Mouse (Mus musculus) layer of hippocampus, adult 2 months (tissue): ENCODE data around the gene Tmem127. TPM values are rescaled to one million over a fixed set of nuclear protein-coding genes. Genes with fewer than 3 reads are reported as not detected.
"Not testable (repeated sequence)": the region's sequence is repeated elsewhere in the genome, so short reads cannot be mapped to it uniquely, and the experiment has no call there.

ENCODE experiments used
- DNase-seq, 2 experiments: peaks; one replicate each; pipeline ENCODE4 v3.0.0; 2022; ENCODE audit warnings: low spot score in 2 of 2
- H3K27ac ChIP-seq: fragments of 200-600 bp; 2 replicates; pipeline ENCODE4 v1.8.1; 2022
- H3K4me3 ChIP-seq: fragments of 200-600 bp; 2 replicates; pipeline ENCODE4 v1.8.1; 2022; ENCODE audit warnings: mild to moderate bottlenecking
- CTCF ChIP-seq: fragments of 200-600 bp; conservative IDR thresholded peaks from 2 replicates; pipeline ENCODE4 v1.8.1; 2022; ENCODE audit warnings: antibody characterized with exemption, mild to moderate bottlenecking, moderate library complexity
- long read RNA-seq, 2 experiments: library from polyadenylated mRNA; stranded (forward); transcript quantifications; one replicate each; pipeline ENCODE4 v2.0.0; 2021; ENCODE audit warnings: borderline mapping rate in 2 of 2
- total RNA-seq, 2 experiments: library from RNA; stranded (reverse); gene quantifications; 2 replicates each; pipeline ENCODE4 v1.2.3; 2021

Tmem127 gene
- 10 to 100 TPM; 67.5 to 78.5 TPM for total RNA-seq
- long read RNA-seq, experiment 1, full-length matches to known transcripts = 12 of 39 reads
- long read RNA-seq, experiment 1, partial matches to known transcripts = 4 of 39 reads
- long read RNA-seq, experiment 1, other reads (novel, unspliced or antisense) = 23 of 39 reads
- long read RNA-seq, experiment 2, full-length matches to known transcripts = 26 of 72 reads
- long read RNA-seq, experiment 2, partial matches to known transcripts = 8 of 72 reads
- long read RNA-seq, experiment 2, other reads (novel, unspliced or antisense) = 38 of 72 reads

GRCm38 (mm10) chr2:127247592-127248333, at the start of gene Tmem127, which contains the start of gene Ciao1:
Gene Tmem127, plus strand, starts transcription at chr2:127247908.
Gene Ciao1, minus strand, starts transcription at chr2:127247816.
- DNase-seq = peak; percentile 95 to 98
- peak; percentile 37 for TF ChIP-seq CTCF

GRCm38 (mm10) chr2:127204932-127205331, 42.8 kb upstream of the Tmem127 start:
- DNase-seq = peak; percentile 48 to 72
- TF ChIP-seq CTCF = peak; percentile 98
- Histone ChIP-seq H3K4me3 (no peak overlapping the region), H3K27ac (no peak overlapping the region)

More at GRCm38 (mm10) chr2:127247592-127248333, at the start of gene Tmem127, which contains the start of gene Ciao1:
- peak within 1 kb of the TSS; percentile 94 for H3K4me3 ChIP-seq
- H3K27ac ChIP-seq = peak within 1 kb of the TSS; percentile 96

GRCm38 (mm10) chr2:127205936-127206335, 41.8 kb upstream of the Tmem127 start:
- H3K4me3 ChIP-seq, H3K27ac ChIP-seq, DNase-seq: not testable (repeated sequence)

GRCm38 (mm10) chr2:127206916-127207315, 40.8 kb upstream of the Tmem127 start:
- H3K4me3 ChIP-seq = no peak overlapping the region
- no peak for DNase-seq
- no peak for TF ChIP-seq CTCF
- no peak overlapping the region for H3K27ac ChIP-seq

GRCm38 (mm10) chr2:127207547-127208451, 39.9 kb upstream of the Tmem127 start, which contains the start of the genes 1810024B03Rik and Snrnp200:
Gene 1810024B03Rik, minus strand, starts transcription at chr2:127208280.
Gene Snrnp200, plus strand, starts transcription at chr2:127208386.
- Histone ChIP-seq H3K27ac (peak within 1 kb of the TSS; percentile 88), H3K4me3 (peak within 1 kb of the TSS; percentile 96)
- TF ChIP-seq CTCF = no peak
- DNase-seq = peak; percentile 91 to 96

GRCm38 (mm10) chr2:127208452-127208769, 39.3 kb upstream of the Tmem127 start:
- H3K4me3 ChIP-seq = peak overlapping the region; percentile 96
- no peak for DNase-seq
- TF ChIP-seq CTCF = no peak
- peak overlapping the region; percentile 88 for H3K27ac ChIP-seq

GRCm38 (mm10) chr2:127210701-127211100, 37.0 kb upstream of the Tmem127 start:
- no peak for TF ChIP-seq CTCF
- no peak overlapping the region for H3K27ac ChIP-seq
- no peak overlapping the region for H3K4me3 ChIP-seq
- DNase-seq = no peak

- H3K27ac ChIP-seq = no peak overlapping the region
- H3K4me3 ChIP-seq = no peak overlapping the region
- no peak for DNase-seq
- TF ChIP-seq CTCF = no peak
Measured at GRCm38 (mm10) chr2:127217746-127218145, 30.0 kb upstream of the Tmem127 start.

- H3K27ac ChIP-seq = no peak overlapping the region
- no peak for DNase-seq
- no peak for TF ChIP-seq CTCF
- no peak overlapping the region for H3K4me3 ChIP-seq
Measured at GRCm38 (mm10) chr2:127225261-127225660, 22.4 kb upstream of the Tmem127 start.

- no peak for DNase-seq
- Histone ChIP-seq H3K4me3 (no peak overlapping the region), H3K27ac (no peak overlapping the region)
- no peak for TF ChIP-seq CTCF
Measured at GRCm38 (mm10) chr2:127237897-127238610, 9.7 kb upstream of the Tmem127 start.

GRCm38 (mm10) chr2:127240065-127240464, 7.6 kb upstream of the Tmem127 start:
- Histone ChIP-seq H3K27ac (no peak overlapping the region), H3K4me3 (no peak overlapping the region)
- no peak for TF ChIP-seq CTCF
- DNase-seq = no peak
